Mouse (Mus musculus) kidney, embryonic 14.5 days (tissue): ENCODE measurements around the gene Ncor2. TPM values are rescaled to one million over a fixed set of nuclear protein-coding genes. Genes with fewer than 3 reads are reported as not detected.

Experiments
- ATAC-seq: fragments of 200-750 bp; cut with Nextera tagmentation; 2 replicates; pipeline ENCODE4 v1.8.0; 2017; ENCODE audit warnings: moderate number of reproducible peaks, mild to moderate bottlenecking, moderate TSS enrichment, moderate library complexity; ENCODE audit not compliant: low FRiP score, low TSS enrichment
- H3K27ac ChIP-seq: fragments of 300-500 bp; sonication (generic); 2 replicates; pipeline ENCODE4 v1.5.1; 2014; ENCODE audit warnings: low read depth, mild to moderate bottlenecking, low read length, moderate library complexity, mixed read lengths
- H3K27me3 ChIP-seq: fragments of 300-500 bp; sonication (generic); 2 replicates; pipeline ENCODE4 v1.6.1; 2014; ENCODE audit warnings: mild to moderate bottlenecking, low read length; ENCODE audit not compliant: control insufficient read depth, insufficient read depth
- H3K36me3 ChIP-seq: fragments of 300-500 bp; sonication (generic); 2 replicates; pipeline ENCODE4 v1.6.1; 2014; ENCODE audit warnings: low read length, mixed read lengths; ENCODE audit not compliant: control insufficient read depth, insufficient read depth
- H3K4me1 ChIP-seq: fragments of 300-500 bp; sonication (generic); 2 replicates; pipeline ENCODE4 v1.6.1; 2014; ENCODE audit warnings: low read length, mixed read lengths; ENCODE audit not compliant: control insufficient read depth, insufficient read depth
- H3K4me2 ChIP-seq: fragments of 300-500 bp; sonication (generic); replicated peaks from 2 replicates; pipeline ENCODE4 v1.6.1; 2014; ENCODE audit warnings: low read depth, mild to moderate bottlenecking, low read length
- H3K4me3 ChIP-seq: fragments of 300-500 bp; sonication (generic); 2 replicates; pipeline ENCODE4 v1.5.1; 2014; ENCODE audit warnings: mild to moderate bottlenecking, low read length
- H3K9ac ChIP-seq: fragments of 300-500 bp; sonication (generic); 2 replicates; pipeline ENCODE4 v1.6.1; 2014; ENCODE audit warnings: low read depth, mild to moderate bottlenecking, low read length, moderate library complexity
- H3K9me3 ChIP-seq: fragments of 300-500 bp; sonication (generic); 2 replicates; pipeline ENCODE4 v1.6.1; 2016; ENCODE audit warnings: low read length; ENCODE audit not compliant: control insufficient read depth
- WGBS: fragments of 180-500 bp; shearing (Covaris S2); extraction: QIAGEN DNeasy Blood & Tissue Kit; methylation state at CpG from one replicate; pipeline ENCODE4 v1.1.7; 2014; 5-methylcytosine and 5-hydroxymethylcytosine counted together
- polyA plus RNA-seq: library from polyadenylated mRNA; unstranded; fragments of >200 nt; fragmentation: Nextera tagmentation; extraction: Ambion mirVana; gene quantifications from 2 replicates; pipeline ENCODE4 v1.2.1, GENCODE M21; 2014

Ncor2 gene
- polyA plus RNA-seq, 1 experiment from 2014 or later = 34.6 TPM

DNA sequence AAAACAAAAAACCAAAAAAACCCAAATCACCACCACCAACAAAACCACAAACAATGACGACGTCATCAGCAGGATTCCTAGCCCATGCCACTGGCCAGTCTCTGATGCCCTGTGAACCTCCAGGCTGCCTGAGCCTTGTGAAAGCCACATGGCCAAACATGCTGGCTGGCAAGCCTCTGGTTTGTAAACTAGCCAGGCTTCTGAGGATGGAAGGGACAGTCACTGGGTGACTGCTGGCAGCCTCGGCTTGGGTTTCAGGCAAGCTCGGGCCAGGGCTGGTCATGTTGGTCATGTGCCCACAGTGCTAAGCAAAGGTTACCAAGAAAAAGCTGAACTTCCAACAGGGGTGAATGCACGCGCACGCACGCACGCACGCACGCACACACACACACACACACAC is 157.7 kb downstream of the Ncor2 start:
- Histone ChIP-seq H3K27ac (no peak overlapping the region), H3K4me2 (no peak overlapping the region), H3K9me3 (no peaks in the 10 kb centered on the region), H3K9ac (no peak overlapping the region), H3K4me1 (no peaks in the 10 kb centered on the region), H3K4me3 (no peak overlapping the region), H3K27me3 (no peaks in the 10 kb centered on the region), H3K36me3 (peaks cover 91% of the 10 kb centered on the region)
- ATAC-seq = no peak
- 71% methylated on average over 11 of the region's 11 CpGs for WGBS

- no peak overlapping the region for H3K9ac ChIP-seq
- H3K4me2 ChIP-seq = no peak overlapping the region
- no peak overlapping the region for H3K27ac ChIP-seq
- no peaks in the 10 kb centered on the region for H3K9me3 ChIP-seq
- H3K4me1 ChIP-seq = no peaks in the 10 kb centered on the region
- WGBS = 78% methylated on average over 5 of the region's 5 CpGs
- no peaks in the 10 kb centered on the region for H3K27me3 ChIP-seq
- H3K4me3 ChIP-seq = no peak overlapping the region
- ATAC-seq = no peak
- peaks cover 90% of the 10 kb centered on the region for H3K36me3 ChIP-seq
Observed at GRCm38 (mm10) chr5:125019099-125019498, 159.9 kb downstream of the Ncor2 start.

- no peak overlapping the region for H3K9ac ChIP-seq
- no peaks in the 10 kb centered on the region for H3K9me3 ChIP-seq
- peak; percentile 34; the same call in 1 of the 2 replicates for ATAC-seq
- H3K4me1 ChIP-seq = no peaks in the 10 kb centered on the region
- H3K27me3 ChIP-seq = no peaks in the 10 kb centered on the region
- H3K4me3 ChIP-seq = no peak overlapping the region
- peaks cover 80% of the 10 kb centered on the region for H3K36me3 ChIP-seq
- WGBS = 59% methylated on average over 15 of the region's 15 CpGs
- H3K27ac ChIP-seq = no peak overlapping the region
- no peak overlapping the region for H3K4me2 ChIP-seq
Observed at GRCm38 (mm10) chr5:125017332-125017731, 161.7 kb downstream of the Ncor2 start.

DNA sequence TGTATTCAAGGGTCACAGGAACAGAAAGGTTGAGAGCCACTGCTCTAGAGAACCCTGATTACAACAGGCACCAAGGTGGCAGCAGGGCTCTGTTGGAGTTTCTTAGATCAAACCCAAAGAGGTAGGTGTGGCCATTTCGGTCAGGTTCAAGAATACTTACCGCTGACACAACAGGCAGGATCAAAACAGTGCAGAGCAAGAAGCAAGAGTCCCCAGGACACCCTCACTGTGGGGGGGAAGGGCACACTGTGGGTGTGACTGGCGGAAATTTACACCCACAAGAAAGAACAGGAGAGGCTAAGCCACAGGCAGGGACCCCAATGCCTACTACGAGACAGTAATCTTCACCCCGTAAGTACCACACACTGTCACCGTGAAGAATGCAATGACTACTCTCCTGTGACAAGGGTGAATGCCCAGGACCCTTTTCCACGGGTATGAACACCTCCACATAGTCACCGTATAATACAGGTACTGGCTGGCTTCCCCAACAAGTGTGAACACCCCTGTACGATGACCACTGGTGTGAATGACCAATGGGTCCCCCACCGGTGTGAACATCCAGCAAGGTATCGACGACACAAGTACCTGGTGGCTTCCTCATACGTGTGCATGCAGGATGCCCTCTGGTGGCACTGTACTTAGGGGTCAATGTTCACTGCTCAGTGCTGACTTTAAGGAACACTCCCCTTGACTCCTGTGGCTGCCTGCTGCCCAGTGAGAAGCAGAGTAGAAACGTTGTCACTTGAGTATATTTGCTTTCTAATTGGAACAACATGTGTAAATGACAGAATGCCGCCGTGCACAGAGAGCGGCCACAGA is 162.4 kb downstream of the Ncor2 start:
- no peak overlapping the region for H3K9ac ChIP-seq
- H3K27ac ChIP-seq = no peak overlapping the region
- WGBS = 83% methylated on average over 17 of the region's 17 CpGs
- H3K27me3 ChIP-seq = no peaks in the 10 kb centered on the region
- H3K9me3 ChIP-seq = no peaks in the 10 kb centered on the region
- H3K4me3 ChIP-seq = no peak overlapping the region
- no peak for ATAC-seq
- H3K36me3 ChIP-seq = peaks cover 74% of the 10 kb centered on the region
- H3K4me2 ChIP-seq = no peak overlapping the region
- H3K4me1 ChIP-seq = no peaks in the 10 kb centered on the region

DNA sequence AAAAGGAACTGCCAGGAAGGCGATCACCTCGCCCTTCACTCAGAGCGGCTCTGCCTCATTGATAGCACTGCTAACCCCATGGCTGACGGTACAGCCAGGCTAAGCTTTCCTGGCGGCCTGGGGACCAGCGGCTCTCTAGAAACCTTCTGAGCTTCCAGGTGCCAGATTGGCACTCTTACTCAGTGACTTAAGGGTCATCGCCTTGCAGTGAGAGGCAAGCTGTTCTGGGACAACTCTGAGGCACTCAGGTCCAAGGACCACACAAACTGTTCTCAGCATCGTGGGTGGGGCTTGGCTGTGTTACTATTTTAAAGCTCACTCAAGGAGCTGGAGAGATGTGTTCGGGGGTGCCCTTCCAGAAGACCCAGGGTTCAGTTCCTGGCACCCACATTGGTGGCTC is 163.4 kb downstream of the Ncor2 start:
- Histone ChIP-seq H3K4me1 (no peaks in the 10 kb centered on the region), H3K4me2 (no peak overlapping the region), H3K36me3 (peaks cover 74% of the 10 kb centered on the region), H3K9ac (no peak overlapping the region), H3K27me3 (no peaks in the 10 kb centered on the region), H3K9me3 (no peaks in the 10 kb centered on the region), H3K4me3 (no peak overlapping the region), H3K27ac (no peak overlapping the region)
- 89% methylated on average over 9 of the region's 9 CpGs for WGBS
- ATAC-seq = no peak

DNA sequence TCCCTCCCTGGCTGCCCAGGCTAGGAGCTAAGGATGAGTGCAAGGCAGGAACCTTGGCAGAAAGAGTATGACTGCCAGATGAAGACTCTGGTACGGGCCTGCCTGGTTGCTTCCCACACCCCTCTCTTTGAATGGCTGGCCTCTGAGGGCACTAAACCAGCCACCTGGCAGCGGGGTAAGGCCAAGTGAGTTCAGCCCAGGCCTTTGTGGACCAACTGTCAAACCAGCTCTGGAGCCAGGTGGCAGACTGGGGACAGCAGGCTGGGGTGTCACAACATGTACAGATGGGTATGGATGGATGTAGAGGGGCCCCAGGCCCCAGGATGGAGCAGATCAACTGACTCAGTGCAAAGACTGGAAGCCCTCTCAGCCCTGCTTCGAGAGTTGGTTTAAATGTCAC is 164.0 kb downstream of the Ncor2 start:
- Histone ChIP-seq H3K4me1 (no peaks in the 10 kb centered on the region), H3K27me3 (no peaks in the 10 kb centered on the region), H3K36me3 (peaks cover 71% of the 10 kb centered on the region), H3K4me3 (no peak overlapping the region), H3K4me2 (no peak overlapping the region), H3K27ac (no peak overlapping the region), H3K9me3 (no peaks in the 10 kb centered on the region), H3K9ac (no peak overlapping the region)
- 86% methylated on average over 3 of the region's 3 CpGs for WGBS
- ATAC-seq = no peak

- Histone ChIP-seq H3K4me2 (no peak overlapping the region), H3K27me3 (no peaks in the 10 kb centered on the region), H3K4me3 (no peak overlapping the region), H3K9me3 (no peaks in the 10 kb centered on the region), H3K36me3 (peaks cover 66% of the 10 kb centered on the region), H3K27ac (no peak overlapping the region), H3K9ac (no peak overlapping the region), H3K4me1 (no peaks in the 10 kb centered on the region)
- ATAC-seq = no peak
- WGBS = 57% methylated on average over 7 of the region's 7 CpGs
Observed at GRCm38 (mm10) chr5:125014497-125014896, 164.5 kb downstream of the Ncor2 start.

DNA sequence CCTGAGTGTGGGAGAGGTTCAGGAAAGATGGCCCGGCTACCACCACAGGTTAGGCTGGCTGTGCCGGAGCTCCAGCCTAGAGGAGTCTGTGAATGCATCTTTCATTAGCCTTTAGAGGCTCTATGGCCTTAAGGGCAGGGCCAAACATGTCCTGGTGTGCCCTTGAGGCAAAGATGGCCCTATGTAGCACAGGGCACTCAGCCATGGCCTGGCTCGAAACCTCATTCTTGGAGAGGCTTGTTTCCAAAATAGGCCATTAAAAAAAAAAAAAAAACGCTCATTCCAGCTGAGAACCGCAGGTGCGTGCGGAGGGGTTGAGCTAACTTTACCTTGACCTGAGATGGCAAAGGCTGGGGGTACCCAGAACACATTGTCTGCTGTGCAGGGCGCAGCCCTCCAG is 167.4 kb downstream of the Ncor2 start:
- no peaks in the 10 kb centered on the region for H3K27me3 ChIP-seq
- WGBS = 91% methylated on average over 8 of the region's 8 CpGs
- H3K4me2 ChIP-seq = no peak overlapping the region
- no peak for ATAC-seq
- no peak overlapping the region for H3K9ac ChIP-seq
- no peak overlapping the region for H3K27ac ChIP-seq
- H3K36me3 ChIP-seq = peaks cover 40% of the 10 kb centered on the region
- H3K9me3 ChIP-seq = no peaks in the 10 kb centered on the region
- no peak overlapping the region for H3K4me3 ChIP-seq
- H3K4me1 ChIP-seq = 0 out of 2 replicates have a peak, but pooled peaks cover 2% of the 10 kb centered on the region

GRCm38 (mm10) chr5:125011166-125011565 is 167.9 kb downstream of the Ncor2 start:
- Histone ChIP-seq H3K4me3 (no peak overlapping the region), H3K9me3 (no peaks in the 10 kb centered on the region), H3K36me3 (peaks cover 36% of the 10 kb centered on the region), H3K4me1 (peaks cover 5% of the 10 kb centered on the region; the same call in 1 of the 2 replicates), H3K27ac (no peak overlapping the region), H3K27me3 (no peaks in the 10 kb centered on the region), H3K4me2 (no peak overlapping the region), H3K9ac (no peak overlapping the region)
- ATAC-seq = no peak
- WGBS = 74% methylated on average over 24 of the region's 24 CpGs
